Mouse (Mus musculus): ENCODE results near the gene Slc37a1.

- TF ChIP-seq CTCF (IDR thresholded peaks at IDR 0.05; ENCODE audit: borderline replicate concordance, control insufficient read depth, extremely low read depth, insufficient read depth, low read length, poor library complexity) (no peak), POLR2A (IDR thresholded peaks at IDR 0.05; ENCODE audit: control insufficient read depth, extremely low read depth, insufficient read depth, low read length, poor library complexity) (no peak)
Measured at GRCm38 (mm10) chr17:31386766-31387275, 100.2 kb downstream of the Slc37a1 start.

All from thymus, adult 2 months (tissue).